ENCODE assay signal across 8 mouse cellular contexts in genomic region chr9:120303453-120304299, GRCm38 (mm10). TPM values are rescaled to one million over a fixed set of nuclear protein-coding genes. Genes with fewer than 3 reads are reported as not detected.
DNase-seq lines count a peak whose midpoint lies in the region; ATAC-seq and TF ChIP-seq lines count a peak whose summit lies in the region.

No protein-coding gene starts in this region.

- intact Hi-C loops in gastrocnemius, postnatal 14 days (cut with DNase I; ENCODE audit: low total_unique reads), result no loop called here

- H3K4me1 ChIP-seq in cortical plate, adult 2 months (ENCODE audit: control insufficient read depth, insufficient read depth, low read length), result 0 out of 2 replicates have a peak, but pooled peaks cover 1% of the 10 kb centered on the region
- H3K4me1 ChIP-seq in intestine, embryonic 14.5 days (replicated peaks; ENCODE audit: control insufficient read depth, insufficient read depth, low read length), result no peaks in the 10 kb centered on the region

- peak; percentile 34; the same call in 1 of the 2 replicates for TF ChIP-seq POLR2A in cortical plate, adult 2 months (IDR thresholded peaks at IDR 0.05; ENCODE audit: extremely low read depth, insufficient read depth, low read length)

- peak overlapping the region; percentile 89 for H3K4me2 ChIP-seq in intestine, embryonic 14.5 days (ENCODE audit: low read length)

- peak; percentile 80 for ATAC-seq in intestine, embryonic 14.5 days (replicated peaks; ENCODE audit: low FRiP score, low TSS enrichment, low read depth)
- no peak for ATAC-seq in megakaryocyte-erythroid progenitor cell, adult 5-6 weeks (replicated peaks; ENCODE audit: low FRiP score, low TSS enrichment, poor library complexity, severe bottlenecking)

- WGBS in intestine, embryonic 14.5 days, result 1% methylated on average over 81 of the region's 103 CpGs

- TF ChIP-seq CTCF in cortical plate, adult 2 months (IDR thresholded peaks at IDR 0.05; ENCODE audit: extremely low read depth, insufficient read depth, low read length), result 0 out of 2 replicates have a peak, but pooled peaks have one; percentile 11

- H3K27me3 ChIP-seq in intestine, embryonic 14.5 days (replicated peaks; ENCODE audit: control insufficient read depth, insufficient read depth, low read length), result peaks cover 52% of the 10 kb centered on the region

- peaks cover 3% of the 10 kb centered on the region for H3K9me3 ChIP-seq in intestine, embryonic 14.5 days (ENCODE audit: control insufficient read depth, low read length)

- H3K27ac ChIP-seq in cortical plate, adult 2 months (ENCODE audit: insufficient read depth, low read length), result peak overlapping the region; percentile 99
- no peak overlapping the region for H3K27ac ChIP-seq in intestine, embryonic 14.5 days (ENCODE audit: low read depth)

- peak overlapping the region; percentile 82 for H3K4me3 ChIP-seq in cortical plate, adult 2 months (ENCODE audit: insufficient read depth, low read length)
- peak overlapping the region; percentile 50 for H3K4me3 ChIP-seq in intestine, embryonic 14.5 days (ENCODE audit: low read depth, low read length)

- H3K9ac ChIP-seq in intestine, embryonic 14.5 days (ENCODE audit: low read length), result peak overlapping the region; percentile 35

- no peaks in the 10 kb centered on the region for H3K36me3 ChIP-seq in intestine, embryonic 14.5 days (ENCODE audit: control insufficient read depth, insufficient read depth, low read length)

- DNase-seq in adrenal gland, adult 18-20 months (ENCODE audit: low spot score in 2 of 2), result peak; percentile 61 to 62
- DNase-seq in gastrocnemius, postnatal 14 days, result peak; percentile 15
- peak; percentile 66 for DNase-seq in intestine, embryonic 14.5 days (ENCODE audit: low spot score)
- DNase-seq in left cerebral cortex, adult 8-10 months (ENCODE audit: low spot score in 2 of 2), result peak; percentile 56 to 83
- peak; percentile 31 for DNase-seq in lung, postnatal 14 days
- DNase-seq in right cerebral cortex, postnatal 10 days (ENCODE audit: low spot score in 2 of 2), result peak; percentile 84 to 86

RNA-seq across cellular contexts. Expression of gene Myrip, which starts 2.4 kb away (rescaled TPM):
- 1 to 10 TPM; 6.2 to 6.8 TPM for total RNA-seq in adrenal gland, adult 18-20 months (2021)
- 47.7 and 57.5 TPM in 2 replicates for polyA plus RNA-seq in cortical plate, adult 2 months (2012; rRNA removed)
- under 1 TPM; 0.57 to 0.89 TPM for total RNA-seq in gastrocnemius, postnatal 14 days (2021)
- 1.5 and 2.2 TPM in 2 replicates for polyA plus RNA-seq in intestine, embryonic 14.5 days (2014; fragmentation: Nextera tagmentation; extraction: Ambion mirVana)
- 10 to 100 TPM; 63.9 to 73.0 (median 68.2) TPM for total RNA-seq in left cerebral cortex, adult 8-10 months (2022)
- total RNA-seq in megakaryocyte-erythroid progenitor cell, adult 5-6 weeks (2014; fragmentation: Nextera tagmentation), result not detected in 2 replicates
- not detected in 2 replicates for total RNA-seq in megakaryocyte-erythroid progenitor cell, adult 5-6 weeks (2017)

Comparison
In these comparisons a context has a peak if more than half of its experiments do, and no peak if none do; other contexts are left out.
1. DNase-seq: peak in every context shown above with its lines; median percentile 85 in right cerebral cortex, postnatal 10 days; 70 in left cerebral cortex, adult 8-10 months; 66 in intestine, embryonic 14.5 days; 62 in adrenal gland, adult 18-20 months; 31 in lung, postnatal 14 days; 15 in gastrocnemius, postnatal 14 days.
2. RNA of gene Myrip, which starts 2.4 kb away (total RNA-seq): 63.9 to 73.0 TPM in left cerebral cortex, adult 8-10 months; 6.2 to 6.8 TPM in adrenal gland, adult 18-20 months, 0.57 to 0.89 TPM in gastrocnemius, postnatal 14 days and not detected in megakaryocyte-erythroid progenitor cell, adult 5-6 weeks; every median in the first group is over 4 times any median in the second.